Mouse (Mus musculus) thymus, adult 2 months (tissue): ENCODE results near the gene Lrba.

Source experiments
- CTCF ChIP-seq: fragments of 200-500 bp; IDR thresholded peaks from 2 replicates; pipeline ENCODE4 v1.5.1; 2012; ENCODE audit warnings: mild to moderate bottlenecking, control low read depth, low read length, moderate library complexity, borderline replicate concordance; ENCODE audit not compliant: control insufficient read depth, poor library complexity, insufficient read depth; ENCODE audit errors: extremely low read depth
- POLR2A ChIP-seq: fragments of 200-500 bp; IDR thresholded peaks from 2 replicates; pipeline ENCODE4 v1.6.1; 2012; ENCODE audit warnings: mild to moderate bottlenecking, low read length, control low read depth, moderate library complexity; ENCODE audit not compliant: control insufficient read depth, poor library complexity, insufficient read depth; ENCODE audit errors: extremely low read depth

- TF ChIP-seq POLR2A (no peak), CTCF (no peak)
Measured at GRCm38 (mm10) chr3:86308833-86309232, 84.4 kb downstream of the Lrba start.
